Mouse (Mus musculus) urinary bladder, postnatal 25 days (tissue): ENCODE data around the gene Kbtbd4.

Experiments
- DNase-seq: peaks from one replicate; pipeline ENCODE4 v3.0.0; 2022; ENCODE audit warnings: low spot score

The Kbtbd4 gene

DNA sequence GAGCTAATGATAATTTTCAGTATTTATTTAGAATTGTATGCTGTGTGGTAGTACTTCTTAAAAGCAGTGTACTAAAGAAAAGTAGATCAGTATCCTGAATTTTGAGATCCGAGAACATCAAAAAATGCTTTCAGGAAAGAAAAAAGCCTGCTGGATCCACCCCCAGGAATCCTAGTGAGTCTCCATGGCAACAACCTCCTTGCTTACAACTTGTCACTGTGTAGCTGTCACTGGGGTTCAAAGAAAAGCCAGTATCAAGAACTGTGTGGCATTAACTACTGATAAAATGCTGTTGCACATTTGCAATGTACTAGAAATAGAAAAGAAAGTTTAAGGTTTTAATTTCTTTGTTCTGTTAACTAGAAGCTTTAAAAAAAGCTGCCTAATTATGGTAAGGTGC lies 51.5 kb downstream of the Kbtbd4 start:
- DNase-seq = no peak

DNA sequence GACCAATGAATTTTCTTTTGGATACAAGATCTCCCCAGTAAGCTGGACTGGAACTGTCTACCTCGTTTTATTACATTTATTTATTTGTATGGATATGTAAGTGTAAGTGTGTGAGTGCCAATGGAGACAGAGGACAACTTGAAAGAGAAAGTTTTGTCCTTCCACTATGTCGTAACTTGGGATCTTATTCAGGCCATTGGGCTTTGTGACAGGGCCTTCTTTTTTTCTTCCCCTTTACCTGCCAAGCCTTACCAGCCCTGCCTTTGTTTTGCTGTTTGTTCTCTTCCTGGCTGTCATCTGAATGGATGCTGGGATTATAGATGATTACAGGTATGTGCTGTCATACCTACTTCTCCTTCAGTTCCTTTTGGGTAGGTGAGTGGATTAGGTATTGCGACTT lies 54.3 kb downstream of the Kbtbd4 start:
- no peak for DNase-seq

DNA sequence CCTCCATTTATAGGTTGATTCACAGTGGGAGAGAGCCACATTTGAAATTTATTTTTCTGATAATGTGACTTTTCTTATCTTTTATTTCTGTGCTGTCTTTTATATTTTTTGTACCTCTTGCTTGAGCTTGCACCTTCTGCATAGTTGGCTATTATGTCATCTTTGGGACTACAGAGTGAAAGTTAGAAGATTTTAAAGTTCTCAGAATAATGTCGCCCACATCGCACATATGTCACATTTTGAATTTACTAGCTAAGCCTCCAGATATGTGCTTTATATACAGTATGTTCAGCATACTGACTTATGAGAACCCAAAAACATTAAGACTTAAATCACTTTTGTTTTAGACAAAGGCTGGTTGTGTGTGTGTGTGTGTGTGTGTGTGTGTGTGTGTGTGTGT lies 55.5 kb downstream of the Kbtbd4 start:
- DNase-seq = no peak
